Mouse (Mus musculus) liver, adult 2 months (tissue): ENCODE results near the gene B9d1. TPM values are rescaled to one million over a fixed set of nuclear protein-coding genes. Genes with fewer than 3 reads are reported as not detected.

Experiments used
- DNase-seq: peaks from one replicate; pipeline ENCODE4 v3.0.0-alpha.2; 2011; ENCODE audit warnings: low read depth, low spot score; ENCODE audit errors: extremely low read depth
- H3K27ac ChIP-seq: fragments of 200-500 bp; replicated peaks from 2 replicates; pipeline ENCODE4 v1.5.1; 2012; ENCODE audit warnings: low read depth, mild to moderate bottlenecking, control low read depth, inconsistent platforms, low read length; ENCODE audit not compliant: insufficient read depth
- H3K27me3 ChIP-seq: fragments of 200-500 bp; 2 replicates; pipeline ENCODE4 v1.6.1; 2012; ENCODE audit warnings: mild to moderate bottlenecking, moderate library complexity, low read length, inconsistent platforms; ENCODE audit not compliant: control insufficient read depth, insufficient read depth
- H3K36me3 ChIP-seq: fragments of 200-500 bp; 2 replicates; pipeline ENCODE4 v1.6.1; 2012; ENCODE audit warnings: low read length, inconsistent platforms; ENCODE audit not compliant: control insufficient read depth, insufficient read depth
- H3K4me1 ChIP-seq: fragments of 200-500 bp; 2 replicates; pipeline ENCODE4 v1.6.1; 2011; ENCODE audit warnings: low read length; ENCODE audit not compliant: control insufficient read depth, insufficient read depth
- H3K4me3 ChIP-seq: fragments of 200-500 bp; 2 replicates; pipeline ENCODE4 v1.5.1; 2011; ENCODE audit warnings: low read depth, mild to moderate bottlenecking, control low read depth, low read length, moderate library complexity; ENCODE audit not compliant: insufficient read depth
- H3K79me2 ChIP-seq: fragments of 200-500 bp; 2 replicates; pipeline ENCODE4 v1.6.1; 2012; ENCODE audit warnings: inconsistent platforms, mild to moderate bottlenecking, low read length, moderate library complexity; ENCODE audit not compliant: control insufficient read depth, insufficient read depth
- H3K9ac ChIP-seq: fragments of 200-500 bp; 2 replicates; pipeline ENCODE4 v1.6.1; 2012; ENCODE audit warnings: low read depth, mild to moderate bottlenecking, control low read depth, inconsistent platforms, low read length
- CTCF ChIP-seq: fragments of 200-500 bp; IDR thresholded peaks from 2 replicates; pipeline ENCODE4 v1.5.1; 2011; ENCODE audit warnings: low read depth, low read length, control low read depth
- POLR2A ChIP-seq: fragments of 200-500 bp; IDR thresholded peaks from 2 replicates; pipeline ENCODE4 v1.6.1; 2011; ENCODE audit warnings: low read length, control low read depth; ENCODE audit not compliant: insufficient read depth; ENCODE audit errors: extremely low read depth
- WGBS: fragments of 180-500 bp; shearing (Covaris S2); methylation state at CpG from one replicate; pipeline ENCODE4 v1.1.7; 2018; 5-methylcytosine and 5-hydroxymethylcytosine counted together
- polyA plus RNA-seq: library from polyadenylated mRNA; depleted of rRNA; stranded (reverse); fragments of >200 nt; gene quantifications from 2 replicates; pipeline ENCODE4 v1.2.3, GENCODE M21; 2012
- total RNA-seq: library from RNA; depleted of rRNA; stranded (reverse); fragments of >200 nt; gene quantifications from 2 replicates; pipeline ENCODE4 v1.2.3, GENCODE M21; 2014

B9d1 gene
- total and polyA plus RNA-seq, 2 experiments = 1.1 to 1.7 TPM

GRCm38 (mm10) chr11:61493525-61494128, 11.3 kb upstream of the B9d1 start:
- DNase-seq = no peak
- H3K36me3 ChIP-seq = no peaks in the 10 kb centered on the region
- H3K4me3 ChIP-seq = peak overlapping the region; percentile 81
- TF ChIP-seq POLR2A = no peak
- no peak for TF ChIP-seq CTCF
- WGBS = 3% methylated on average over 45 of the region's 50 CpGs
- 0 out of 2 replicates have a peak overlapping the region, but pooled peaks have one; percentile 39 for H3K27ac ChIP-seq
- no peaks in the 10 kb centered on the region for H3K27me3 ChIP-seq
- H3K9ac ChIP-seq = peak overlapping the region; percentile 67
- H3K4me1 ChIP-seq = no peaks in the 10 kb centered on the region
- no peaks in the 10 kb centered on the region for H3K79me2 ChIP-seq

GRCm38 (mm10) chr11:61494129-61494997, 10.6 kb upstream of the B9d1 start, which contains the start of gene Mapk7:
Mapk7 (minus strand) TSS chr11:61494406.
- Histone ChIP-seq H3K27me3 (no peaks in the 10 kb centered on the region), H3K4me1 (no peaks in the 10 kb centered on the region), H3K79me2 (no peaks in the 10 kb centered on the region), H3K4me3 (peak within 1 kb of the TSS; percentile 81), H3K9ac (peak within 1 kb of the TSS; percentile 67), H3K27ac (peak within 1 kb of the TSS; percentile 46), H3K36me3 (no peaks in the 10 kb centered on the region)
- WGBS = under 1% methylated on average over 62 of the region's 62 CpGs
- TF ChIP-seq POLR2A (0 out of 2 replicates have a peak, but pooled peaks have one; percentile 7), CTCF (no peak)
- peak; percentile 79 for DNase-seq

- 86% methylated on average over 2 of the region's 2 CpGs for WGBS
- Histone ChIP-seq H3K79me2 (no peaks in the 10 kb centered on the region), H3K27me3 (no peaks in the 10 kb centered on the region), H3K4me3 (no peak overlapping the region), H3K36me3 (no peaks in the 10 kb centered on the region), H3K9ac (no peak overlapping the region), H3K4me1 (no peaks in the 10 kb centered on the region), H3K27ac (no peak overlapping the region)
- TF ChIP-seq POLR2A (no peak), CTCF (no peak)
- DNase-seq = no peak
Observed at GRCm38 (mm10) chr11:61495528-61495927, 9.4 kb upstream of the B9d1 start.

GRCm38 (mm10) chr11:61497490-61497889, 7.5 kb upstream of the B9d1 start:
- no peak overlapping the region for H3K9ac ChIP-seq
- no peak for DNase-seq
- no peak overlapping the region for H3K27ac ChIP-seq
- 79% methylated on average over 1 of the region's 1 CpGs for WGBS
- no peaks in the 10 kb centered on the region for H3K4me1 ChIP-seq
- TF ChIP-seq CTCF = no peak
- no peak for TF ChIP-seq POLR2A
- H3K27me3 ChIP-seq = no peaks in the 10 kb centered on the region
- H3K79me2 ChIP-seq = no peaks in the 10 kb centered on the region
- H3K4me3 ChIP-seq = no peak overlapping the region
- no peaks in the 10 kb centered on the region for H3K36me3 ChIP-seq

GRCm38 (mm10) chr11:61498736-61499504, 6.0 kb upstream of the B9d1 start:
- no peaks in the 10 kb centered on the region for H3K36me3 ChIP-seq
- H3K79me2 ChIP-seq = no peaks in the 10 kb centered on the region
- H3K4me1 ChIP-seq = no peaks in the 10 kb centered on the region
- DNase-seq = peak; percentile 17
- 65% methylated on average over 6 of the region's 6 CpGs for WGBS
- H3K27ac ChIP-seq = no peak overlapping the region
- no peak overlapping the region for H3K4me3 ChIP-seq
- no peaks in the 10 kb centered on the region for H3K27me3 ChIP-seq
- no peak overlapping the region for H3K9ac ChIP-seq
- TF ChIP-seq POLR2A (no peak), CTCF (no peak)
